Mouse (Mus musculus): ENCODE measurements around the gene Ubap2. TPM values are rescaled to one million over a fixed set of nuclear protein-coding genes. Genes with fewer than 3 reads are reported as not detected.

Gene Ubap2
- polyA plus RNA-seq, 1 experiment from 2014 or later: 41.0 TPM

DNA sequence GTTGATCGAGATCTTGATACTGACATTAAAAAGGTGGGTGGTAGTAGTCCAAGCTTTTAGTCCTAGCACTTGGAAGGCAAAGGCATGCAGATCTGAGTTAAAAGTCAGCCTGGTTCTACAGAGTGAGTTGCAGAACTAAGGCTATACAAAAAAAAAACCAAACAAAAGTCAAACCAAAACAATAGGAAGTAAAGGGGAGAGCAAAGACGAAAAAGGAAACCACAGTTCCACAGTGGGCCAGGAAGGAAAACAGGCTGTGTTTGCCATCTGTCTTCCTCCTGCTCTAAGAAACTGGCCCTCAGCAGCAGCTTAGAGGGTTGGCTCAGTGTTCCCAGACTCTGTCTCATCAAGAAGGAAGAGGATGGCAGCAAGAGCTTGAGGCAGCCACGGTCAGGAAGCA lies 29.4 kb upstream of the Ubap2 start:
- H3K9ac ChIP-seq (ENCODE audit: low read depth, low read length): no peak overlapping the region
- no peak overlapping the region for H3K4me3 ChIP-seq (ENCODE audit: low read length)
- H3K27me3 ChIP-seq (replicated peaks; ENCODE audit: control insufficient read depth, insufficient read depth, low read length): no peaks in the 10 kb centered on the region
- no peak overlapping the region for H3K27ac ChIP-seq (ENCODE audit: low read length)
- no peaks in the 10 kb centered on the region for H3K9me3 ChIP-seq (ENCODE audit: control insufficient read depth, low read length)
- 65% methylated on average over 3 of the region's 3 CpGs for WGBS
- H3K4me1 ChIP-seq (ENCODE audit: control insufficient read depth, insufficient read depth, low read length): no peaks in the 10 kb centered on the region
- no peak overlapping the region for H3K4me2 ChIP-seq (ENCODE audit: low read depth, low read length)
- ATAC-seq: no peak
- peaks cover 19% of the 10 kb centered on the region for H3K36me3 ChIP-seq (ENCODE audit: control insufficient read depth, insufficient read depth, low read length)

DNA sequence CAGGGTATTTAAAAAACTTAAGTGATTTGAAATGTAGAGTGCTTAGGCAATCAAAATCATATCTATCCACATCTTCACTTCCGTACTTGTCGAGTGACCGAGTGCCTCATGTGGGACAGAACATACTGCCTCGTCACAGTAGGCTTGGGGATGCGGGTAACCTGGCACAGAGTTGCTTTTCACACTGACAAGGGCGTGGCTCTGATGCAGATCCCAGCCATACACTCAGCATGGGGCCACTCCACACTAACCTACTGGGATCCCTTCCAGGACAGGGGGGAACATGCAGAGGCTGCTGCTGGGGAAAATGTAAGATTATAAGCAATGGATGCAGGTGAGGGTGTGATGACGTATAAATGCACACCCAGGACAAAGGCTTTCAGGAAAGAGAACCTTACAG lies 28.7 kb upstream of the Ubap2 start:
- Histone ChIP-seq H3K9ac (ENCODE audit: low read depth, low read length) (no peak overlapping the region), H3K4me2 (ENCODE audit: low read depth, low read length) (no peak overlapping the region), H3K27me3 (replicated peaks; ENCODE audit: control insufficient read depth, insufficient read depth, low read length) (no peaks in the 10 kb centered on the region), H3K4me1 (ENCODE audit: control insufficient read depth, insufficient read depth, low read length) (no peaks in the 10 kb centered on the region), H3K9me3 (ENCODE audit: control insufficient read depth, low read length) (no peaks in the 10 kb centered on the region), H3K36me3 (ENCODE audit: control insufficient read depth, insufficient read depth, low read length) (peaks cover 21% of the 10 kb centered on the region), H3K27ac (ENCODE audit: low read length) (no peak overlapping the region), H3K4me3 (ENCODE audit: low read length) (no peak overlapping the region)
- 87% methylated on average over 7 of the region's 7 CpGs for WGBS
- no peak for ATAC-seq

GRCm38 (mm10) chr4:41298976-41299375 lies 24.0 kb upstream of the Ubap2 start:
- Histone ChIP-seq H3K27ac (ENCODE audit: low read length) (no peak overlapping the region), H3K9me3 (ENCODE audit: control insufficient read depth, low read length) (no peaks in the 10 kb centered on the region), H3K9ac (ENCODE audit: low read depth, low read length) (no peak overlapping the region), H3K4me1 (ENCODE audit: control insufficient read depth, insufficient read depth, low read length) (no peaks in the 10 kb centered on the region), H3K27me3 (replicated peaks; ENCODE audit: control insufficient read depth, insufficient read depth, low read length) (no peaks in the 10 kb centered on the region), H3K4me2 (ENCODE audit: low read depth, low read length) (no peak overlapping the region), H3K4me3 (ENCODE audit: low read length) (no peak overlapping the region), H3K36me3 (ENCODE audit: control insufficient read depth, insufficient read depth, low read length) (peaks cover 30% of the 10 kb centered on the region)
- no peak for ATAC-seq
- 89% methylated on average over 5 of the region's 5 CpGs for WGBS

DNA sequence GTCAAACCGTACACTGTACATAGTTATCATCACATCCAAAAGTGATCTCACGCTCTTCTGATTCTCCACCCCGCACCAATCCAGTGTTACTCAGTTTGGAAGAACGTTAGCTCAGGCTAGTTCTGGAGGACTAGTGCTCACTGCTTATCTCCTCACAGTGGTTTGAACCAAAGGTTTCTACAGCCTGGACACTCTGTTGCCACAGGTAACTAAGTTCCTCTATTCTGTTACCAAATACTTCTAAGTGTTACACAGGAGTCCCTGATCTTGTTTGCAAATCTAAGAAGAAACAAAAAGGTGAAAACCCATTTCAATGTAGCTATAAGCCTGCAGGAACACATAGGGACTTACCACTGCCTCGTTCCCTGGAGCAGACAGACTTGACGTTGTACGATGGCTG lies 21.0 kb upstream of the Ubap2 start:
- H3K27ac ChIP-seq (ENCODE audit: low read length): no peak overlapping the region
- no peaks in the 10 kb centered on the region for H3K27me3 ChIP-seq (replicated peaks; ENCODE audit: control insufficient read depth, insufficient read depth, low read length)
- H3K9me3 ChIP-seq (ENCODE audit: control insufficient read depth, low read length): no peaks in the 10 kb centered on the region
- peaks cover 28% of the 10 kb centered on the region for H3K36me3 ChIP-seq (ENCODE audit: control insufficient read depth, insufficient read depth, low read length)
- no peak overlapping the region for H3K4me3 ChIP-seq (ENCODE audit: low read length)
- H3K4me2 ChIP-seq (ENCODE audit: low read depth, low read length): no peak overlapping the region
- no peak for ATAC-seq
- WGBS: 94% methylated on average over 7 of the region's 7 CpGs
- H3K9ac ChIP-seq (ENCODE audit: low read depth, low read length): no peak overlapping the region
- H3K4me1 ChIP-seq (ENCODE audit: control insufficient read depth, insufficient read depth, low read length): no peaks in the 10 kb centered on the region

- Histone ChIP-seq H3K36me3 (ENCODE audit: control insufficient read depth, insufficient read depth, low read length) (peaks cover 24% of the 10 kb centered on the region), H3K4me2 (ENCODE audit: low read depth, low read length) (no peak overlapping the region), H3K9ac (ENCODE audit: low read depth, low read length) (no peak overlapping the region), H3K9me3 (ENCODE audit: control insufficient read depth, low read length) (no peaks in the 10 kb centered on the region), H3K4me3 (ENCODE audit: low read length) (no peak overlapping the region), H3K27ac (ENCODE audit: low read length) (no peak overlapping the region), H3K4me1 (ENCODE audit: control insufficient read depth, insufficient read depth, low read length) (no peaks in the 10 kb centered on the region), H3K27me3 (replicated peaks; ENCODE audit: control insufficient read depth, insufficient read depth, low read length) (no peaks in the 10 kb centered on the region)
- 91% methylated on average over 11 of the region's 11 CpGs for WGBS
- no peak for ATAC-seq
Observed at GRCm38 (mm10) chr4:41295507-41295906, 20.6 kb upstream of the Ubap2 start.

GRCm38 (mm10) chr4:41293907-41294306 lies 19.0 kb upstream of the Ubap2 start:
- Histone ChIP-seq H3K27ac (ENCODE audit: low read length) (no peak overlapping the region), H3K4me3 (ENCODE audit: low read length) (no peak overlapping the region), H3K36me3 (ENCODE audit: control insufficient read depth, insufficient read depth, low read length) (peaks cover 14% of the 10 kb centered on the region), H3K4me2 (ENCODE audit: low read depth, low read length) (no peak overlapping the region), H3K4me1 (ENCODE audit: control insufficient read depth, insufficient read depth, low read length) (no peaks in the 10 kb centered on the region), H3K27me3 (replicated peaks; ENCODE audit: control insufficient read depth, insufficient read depth, low read length) (no peaks in the 10 kb centered on the region), H3K9me3 (ENCODE audit: control insufficient read depth, low read length) (no peaks in the 10 kb centered on the region), H3K9ac (ENCODE audit: low read depth, low read length) (no peak overlapping the region)
- no peak for ATAC-seq
- WGBS: 84% methylated on average over 4 of the region's 4 CpGs

DNA sequence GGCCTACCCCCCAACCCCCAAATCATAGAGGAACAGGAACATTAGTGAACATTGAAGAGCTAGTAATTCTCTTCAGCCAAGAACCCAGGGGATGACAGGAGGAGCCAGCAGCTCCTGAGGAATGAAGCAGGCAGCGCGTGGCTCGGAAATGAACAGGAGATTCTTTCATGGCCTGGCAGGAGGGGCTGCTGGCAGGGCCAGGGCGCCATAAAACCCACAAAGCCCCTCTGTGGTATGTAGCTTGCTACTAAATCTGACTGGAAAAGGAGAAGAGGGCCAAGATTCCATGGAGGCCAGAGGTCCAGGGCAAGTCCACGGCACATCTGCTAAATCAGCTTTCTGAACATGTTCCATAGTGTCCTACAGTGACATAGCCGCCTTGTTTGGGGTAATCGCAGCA lies 14.9 kb upstream of the Ubap2 start:
- peaks cover 5% of the 10 kb centered on the region for H3K36me3 ChIP-seq (ENCODE audit: control insufficient read depth, insufficient read depth, low read length)
- no peak overlapping the region for H3K9ac ChIP-seq (ENCODE audit: low read depth, low read length)
- no peak overlapping the region for H3K27ac ChIP-seq (ENCODE audit: low read length)
- WGBS: 74% methylated on average over 7 of the region's 7 CpGs
- H3K4me2 ChIP-seq (ENCODE audit: low read depth, low read length): no peak overlapping the region
- H3K9me3 ChIP-seq (ENCODE audit: control insufficient read depth, low read length): no peaks in the 10 kb centered on the region
- no peak overlapping the region for H3K4me3 ChIP-seq (ENCODE audit: low read length)
- H3K4me1 ChIP-seq (ENCODE audit: control insufficient read depth, insufficient read depth, low read length): no peaks in the 10 kb centered on the region
- H3K27me3 ChIP-seq (replicated peaks; ENCODE audit: control insufficient read depth, insufficient read depth, low read length): no peaks in the 10 kb centered on the region
- no peak for ATAC-seq

DNA sequence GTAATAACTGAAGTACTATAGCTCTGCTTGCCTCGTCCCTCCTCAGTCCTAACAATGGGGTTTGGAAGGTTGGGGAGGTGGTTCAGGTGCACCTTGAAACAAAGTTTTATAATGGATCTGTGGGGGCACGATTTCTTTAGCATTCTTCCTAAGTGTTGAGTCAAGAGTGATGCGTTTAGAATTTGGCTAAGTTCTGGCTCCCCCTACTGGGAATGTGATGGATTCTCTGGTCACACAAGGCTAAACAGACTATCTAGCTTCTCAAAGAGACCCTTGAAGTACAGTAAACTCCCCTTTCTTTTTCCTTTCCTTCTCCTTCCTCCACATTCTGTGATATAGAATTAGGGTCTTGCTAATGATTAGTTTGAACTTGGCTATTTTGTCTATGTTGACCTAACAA lies 11.5 kb upstream of the Ubap2 start:
- no peak overlapping the region for H3K27ac ChIP-seq (ENCODE audit: low read length)
- ATAC-seq: no peak
- H3K9me3 ChIP-seq (ENCODE audit: control insufficient read depth, low read length): no peaks in the 10 kb centered on the region
- H3K36me3 ChIP-seq (ENCODE audit: control insufficient read depth, insufficient read depth, low read length): no peaks in the 10 kb centered on the region
- no peaks in the 10 kb centered on the region for H3K27me3 ChIP-seq (replicated peaks; ENCODE audit: control insufficient read depth, insufficient read depth, low read length)
- H3K4me2 ChIP-seq (ENCODE audit: low read depth, low read length): no peak overlapping the region
- H3K4me3 ChIP-seq (ENCODE audit: low read length): no peak overlapping the region
- 19% methylated on average over 3 of the region's 3 CpGs for WGBS
- H3K9ac ChIP-seq (ENCODE audit: low read depth, low read length): no peak overlapping the region
- no peaks in the 10 kb centered on the region; the same call in 1 of the 2 replicates for H3K4me1 ChIP-seq (ENCODE audit: control insufficient read depth, insufficient read depth, low read length)

DNA sequence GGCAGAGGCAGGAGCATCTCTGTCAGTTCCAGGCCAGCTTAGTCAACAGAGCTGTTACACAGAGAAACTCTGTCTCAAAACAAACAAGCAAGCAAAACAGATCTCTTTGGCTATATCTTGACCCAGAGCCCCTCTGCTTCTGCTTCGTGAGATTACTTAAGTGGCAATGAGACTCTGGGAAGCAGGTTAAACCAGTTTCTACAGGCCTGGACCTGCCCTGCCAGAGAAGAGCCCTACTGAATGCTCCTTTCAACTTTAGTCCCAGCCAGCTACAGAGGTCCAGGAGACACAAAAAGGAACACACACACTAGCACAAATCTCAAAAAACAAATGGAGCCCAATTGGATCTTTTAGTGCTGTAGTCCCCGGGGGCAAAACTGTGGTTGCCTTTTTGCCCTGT lies 9.1 kb upstream of the Ubap2 start:
- no peaks in the 10 kb centered on the region for H3K27me3 ChIP-seq (replicated peaks; ENCODE audit: control insufficient read depth, insufficient read depth, low read length)
- no peak overlapping the region for H3K27ac ChIP-seq (ENCODE audit: low read length)
- no peak overlapping the region for H3K4me2 ChIP-seq (ENCODE audit: low read depth, low read length)
- no peaks in the 10 kb centered on the region for H3K9me3 ChIP-seq (ENCODE audit: control insufficient read depth, low read length)
- no peaks in the 10 kb centered on the region; the same call in 1 of the 2 replicates for H3K4me1 ChIP-seq (ENCODE audit: control insufficient read depth, insufficient read depth, low read length)
- 78% methylated on average over 2 of the region's 2 CpGs for WGBS
- peak; percentile 50; the same call in 1 of the 2 replicates for ATAC-seq
- no peak overlapping the region for H3K4me3 ChIP-seq (ENCODE audit: low read length)
- H3K9ac ChIP-seq (ENCODE audit: low read depth, low read length): no peak overlapping the region
- no peaks in the 10 kb centered on the region for H3K36me3 ChIP-seq (ENCODE audit: control insufficient read depth, insufficient read depth, low read length)

DNA sequence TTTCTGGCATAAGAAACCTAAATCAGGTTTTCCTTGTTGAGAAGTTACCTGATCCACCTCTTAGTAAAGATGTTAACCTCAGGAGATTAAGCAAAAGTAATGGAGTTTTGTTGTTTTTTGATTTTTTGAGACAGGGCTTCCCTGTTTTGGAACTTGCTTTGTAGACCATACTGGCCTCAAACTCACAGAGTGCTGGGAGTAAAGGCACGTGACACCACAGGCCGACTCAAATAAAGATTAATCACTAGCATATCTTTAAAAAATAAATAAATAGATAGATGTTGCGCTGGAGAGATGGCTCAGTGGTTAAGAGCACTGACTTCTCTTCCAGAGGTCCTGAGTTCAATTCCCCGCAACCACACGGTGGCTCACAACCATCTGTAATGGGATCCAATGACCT lies 983 bp upstream of the Ubap2 start:
- Histone ChIP-seq H3K27ac (ENCODE audit: low read length) (peak overlapping the region; percentile 87; the same call in 1 of the 2 replicates), H3K27me3 (replicated peaks; ENCODE audit: control insufficient read depth, insufficient read depth, low read length) (no peaks in the 10 kb centered on the region), H3K4me3 (ENCODE audit: low read length) (peak overlapping the region; percentile 81), H3K4me2 (ENCODE audit: low read depth, low read length) (peak overlapping the region; percentile 64), H3K4me1 (ENCODE audit: control insufficient read depth, insufficient read depth, low read length) (peaks cover 21% of the 10 kb centered on the region), H3K9me3 (ENCODE audit: control insufficient read depth, low read length) (no peaks in the 10 kb centered on the region), H3K9ac (ENCODE audit: low read depth, low read length) (peak overlapping the region; percentile 91), H3K36me3 (ENCODE audit: control insufficient read depth, insufficient read depth, low read length) (peaks cover 2% of the 10 kb centered on the region; the same call in 1 of the 2 replicates)
- ATAC-seq: no peak
- WGBS: 63% methylated on average over 5 of the region's 5 CpGs

All from intestine, embryonic 16.5 days (tissue).